Mouse (Mus musculus) hindbrain, embryonic 15.5 days (tissue): Measurements from ENCODE around the gene Gpr37l1. TPM values are rescaled to one million over a fixed set of nuclear protein-coding genes. Genes with fewer than 3 reads are reported as not detected.

Experiments
- ATAC-seq: fragments of 200-750 bp; cut with Nextera tagmentation; 2 replicates; pipeline ENCODE4 v1.8.0; 2017; ENCODE audit warnings: low read depth, moderate number of reproducible peaks, moderate TSS enrichment; ENCODE audit not compliant: low FRiP score
- H3K27ac ChIP-seq: fragments of 300-500 bp; sonication (generic); replicated peaks from 2 replicates; pipeline ENCODE4 v1.5.1; 2015; ENCODE audit warnings: mild to moderate bottlenecking, inconsistent platforms
- H3K27me3 ChIP-seq: fragments of 300-500 bp; sonication (generic); 2 replicates; pipeline ENCODE4 v1.6.1; 2015; ENCODE audit warnings: control low read depth, inconsistent platforms
- H3K36me3 ChIP-seq: fragments of 300-500 bp; sonication (generic); 2 replicates; pipeline ENCODE4 v1.6.1; 2015; ENCODE audit warnings: control low read depth, inconsistent platforms
- H3K4me1 ChIP-seq: fragments of 300-500 bp; sonication (generic); replicated peaks from 2 replicates; pipeline ENCODE4 v1.6.1; 2015; ENCODE audit warnings: control low read depth, inconsistent platforms
- H3K4me2 ChIP-seq: fragments of 300-500 bp; sonication (generic); 2 replicates; pipeline ENCODE4 v1.6.1; 2015; ENCODE audit warnings: moderate library complexity, mild to moderate bottlenecking, inconsistent platforms
- H3K4me3 ChIP-seq: fragments of 300-500 bp; sonication (generic); 2 replicates; pipeline ENCODE4 v1.5.1; 2015; ENCODE audit warnings: mild to moderate bottlenecking, inconsistent platforms
- H3K9ac ChIP-seq: fragments of 300-500 bp; sonication (generic); 2 replicates; pipeline ENCODE4 v1.6.1; 2015; ENCODE audit warnings: inconsistent platforms
- H3K9me3 ChIP-seq: fragments of 300-500 bp; sonication (generic); 2 replicates; pipeline ENCODE4 v1.6.1; 2016; ENCODE audit warnings: control low read depth, inconsistent platforms
- WGBS: fragments of 180-500 bp; shearing (Covaris S2); methylation state at CpG from one replicate; pipeline ENCODE4 v1.1.7; 2015; 5-methylcytosine and 5-hydroxymethylcytosine counted together
- polyA plus RNA-seq: library from polyadenylated mRNA; unstranded; fragments of >200 nt; fragmentation: Nextera tagmentation; extraction: Ambion mirVana; gene quantifications from 2 replicates; pipeline ENCODE4 v1.2.1, GENCODE M21; 2015

Gene Gpr37l1
- polyA plus RNA-seq, 1 experiment from 2014 or later, result 2.5 TPM

DNA sequence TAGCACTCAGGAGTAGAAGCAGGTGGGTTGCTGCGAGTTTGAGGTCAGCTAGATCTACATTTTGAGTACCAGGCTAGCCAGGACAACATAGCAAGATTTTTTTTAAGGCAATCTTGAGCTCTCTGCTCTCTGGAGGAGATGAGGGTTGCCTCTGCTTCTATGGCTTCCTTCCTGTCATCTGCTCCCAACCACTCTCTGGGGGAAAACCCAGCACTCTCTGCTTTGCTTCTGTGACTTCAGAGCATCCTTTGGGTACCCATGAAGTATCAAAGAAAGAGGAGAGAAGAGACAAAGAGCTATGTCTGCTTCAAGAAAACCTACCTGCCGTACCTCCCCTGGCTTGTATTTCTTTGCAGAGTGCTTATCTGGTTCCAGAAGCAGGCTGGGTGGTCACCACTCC is 23.5 kb downstream of the Gpr37l1 start:
- WGBS, result 93% methylated on average over 2 of the region's 2 CpGs

DNA sequence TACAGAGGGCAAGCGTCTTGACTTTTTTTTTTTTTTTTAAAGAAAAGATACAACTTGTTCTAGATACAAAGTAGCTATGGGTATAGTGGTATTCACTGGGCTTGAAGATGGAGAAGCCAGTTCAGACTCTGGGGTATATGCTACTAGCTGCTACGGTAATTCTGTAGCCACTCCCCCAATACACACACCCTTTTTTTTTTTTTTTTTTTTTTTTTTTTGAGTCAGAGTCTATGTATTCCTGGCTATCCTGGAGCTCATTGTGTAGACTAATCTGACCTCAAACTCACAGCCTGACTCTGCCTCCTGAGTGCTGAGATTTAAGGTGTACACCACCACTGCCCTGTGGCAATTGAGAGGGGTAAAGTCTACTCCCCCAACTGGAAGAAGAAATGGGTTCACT is 25.0 kb downstream of the Gpr37l1 start:
- H3K9ac ChIP-seq, result no peak overlapping the region
- ATAC-seq, result no peak
- no peak overlapping the region for H3K4me2 ChIP-seq
- no peak overlapping the region for H3K4me3 ChIP-seq
- H3K27ac ChIP-seq, result no peak overlapping the region
- WGBS, result 83% methylated on average over 2 of the region's 2 CpGs
- peaks cover 10% of the 10 kb centered on the region for H3K4me1 ChIP-seq
- no peaks in the 10 kb centered on the region for H3K9me3 ChIP-seq
- no peaks in the 10 kb centered on the region for H3K27me3 ChIP-seq
- H3K36me3 ChIP-seq, result no peaks in the 10 kb centered on the region

More for the DNA sequence above, 23.5 kb downstream of the Gpr37l1 start:
- H3K9me3 ChIP-seq, result no peaks in the 10 kb centered on the region
- no peak overlapping the region for H3K9ac ChIP-seq
- no peak overlapping the region for H3K4me3 ChIP-seq
- ATAC-seq, result no peak
- no peak overlapping the region for H3K27ac ChIP-seq
- H3K4me1 ChIP-seq, result peaks cover 21% of the 10 kb centered on the region
- H3K36me3 ChIP-seq, result no peaks in the 10 kb centered on the region
- no peaks in the 10 kb centered on the region for H3K27me3 ChIP-seq
- no peak overlapping the region for H3K4me2 ChIP-seq

DNA sequence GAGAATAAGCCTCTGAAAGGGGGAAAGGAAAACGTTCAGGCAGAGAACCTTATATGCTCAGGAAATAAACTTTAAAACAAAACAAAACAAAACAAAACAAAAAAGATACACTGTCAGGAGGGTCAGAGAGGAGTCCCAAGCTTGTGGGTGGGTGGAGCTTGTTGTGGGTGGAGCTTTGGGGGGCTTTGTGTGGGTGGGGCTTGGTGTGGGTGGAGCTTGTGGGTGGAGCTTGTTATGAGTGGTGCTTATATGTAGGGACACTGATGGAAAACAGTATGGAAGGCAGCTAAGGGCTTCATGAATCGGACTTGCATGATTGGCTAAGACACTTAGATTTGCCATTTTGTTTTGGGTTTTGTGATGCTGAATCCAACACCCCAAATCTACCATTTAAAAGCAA is 27.6 kb downstream of the Gpr37l1 start:
- WGBS, result 75% methylated on average over 2 of the region's 2 CpGs
- H3K27me3 ChIP-seq, result no peaks in the 10 kb centered on the region
- no peak for ATAC-seq

DNA sequence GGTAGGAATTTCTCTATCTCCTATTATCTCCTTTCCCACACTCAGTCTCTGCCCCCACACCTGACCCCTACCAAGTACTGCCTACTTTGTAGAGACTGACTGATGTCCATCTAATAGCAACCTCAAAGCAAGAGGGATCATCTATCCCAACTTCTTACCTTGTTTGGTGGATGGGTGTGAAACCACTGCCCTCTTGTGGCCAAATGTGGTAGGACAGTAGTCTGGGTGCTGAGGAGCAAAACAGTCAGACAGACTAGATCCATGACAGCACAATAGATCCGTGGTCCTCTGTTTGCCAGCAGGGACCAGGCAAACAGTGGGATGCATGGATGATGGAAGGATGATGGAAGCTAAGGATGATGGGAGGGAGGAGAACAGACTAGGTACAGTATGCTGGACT is 31.0 kb downstream of the Gpr37l1 start:
- Histone ChIP-seq H3K9me3 (no peaks in the 10 kb centered on the region), H3K27ac (no peak overlapping the region), H3K4me1 (no peaks in the 10 kb centered on the region), H3K4me3 (no peak overlapping the region), H3K27me3 (no peaks in the 10 kb centered on the region), H3K4me2 (no peak overlapping the region), H3K9ac (no peak overlapping the region), H3K36me3 (no peaks in the 10 kb centered on the region)
- 0% methylated on average over 1 of the region's 1 CpGs for WGBS
- ATAC-seq, result peak; percentile 66; the same call in 1 of the 2 replicates

More for the DNA sequence above, 27.6 kb downstream of the Gpr37l1 start:
- Histone ChIP-seq H3K27ac (no peak overlapping the region), H3K4me1 (no peaks in the 10 kb centered on the region), H3K4me3 (no peak overlapping the region), H3K36me3 (no peaks in the 10 kb centered on the region), H3K4me2 (no peak overlapping the region), H3K9me3 (no peaks in the 10 kb centered on the region), H3K9ac (no peak overlapping the region)

DNA sequence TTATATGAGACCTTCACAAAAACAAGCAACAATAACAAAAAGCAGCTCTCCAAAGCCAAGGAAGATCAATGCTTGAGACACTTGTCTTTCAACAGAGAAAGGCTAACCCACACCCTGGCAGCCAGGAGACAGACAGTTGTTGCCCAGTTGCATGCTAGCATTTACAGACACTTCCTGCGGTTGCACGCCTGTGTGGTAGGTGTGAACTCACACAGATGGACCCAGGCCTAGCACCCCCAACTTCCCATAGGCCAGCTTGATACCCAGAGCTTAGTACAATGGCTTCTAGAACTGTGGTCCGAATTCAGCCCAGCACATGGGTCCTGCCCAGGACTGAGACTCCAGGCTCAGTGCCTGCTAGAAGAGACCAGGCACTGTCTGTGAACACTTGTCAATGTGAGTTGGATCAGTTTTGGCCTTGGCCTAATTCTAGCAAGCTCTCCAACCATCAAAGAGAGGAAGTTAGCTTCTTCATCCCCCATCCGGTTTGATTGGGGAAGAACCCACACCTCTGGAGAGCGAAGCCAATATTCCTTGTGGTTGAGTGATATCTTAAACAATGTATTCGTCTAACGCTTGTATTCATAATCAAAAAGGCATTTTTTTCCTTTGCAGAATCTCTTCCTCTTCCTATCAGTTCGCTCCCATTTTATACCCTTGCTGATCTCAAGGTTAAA is 32.2 kb downstream of the Gpr37l1 start:
- Histone ChIP-seq H3K27ac (no peak overlapping the region), H3K4me1 (no peaks in the 10 kb centered on the region), H3K4me2 (no peak overlapping the region), H3K36me3 (no peaks in the 10 kb centered on the region), H3K4me3 (no peak overlapping the region), H3K27me3 (no peaks in the 10 kb centered on the region), H3K9me3 (no peaks in the 10 kb centered on the region), H3K9ac (no peak overlapping the region)
- no peak for ATAC-seq
- 93% methylated on average over 8 of the region's 8 CpGs for WGBS

DNA sequence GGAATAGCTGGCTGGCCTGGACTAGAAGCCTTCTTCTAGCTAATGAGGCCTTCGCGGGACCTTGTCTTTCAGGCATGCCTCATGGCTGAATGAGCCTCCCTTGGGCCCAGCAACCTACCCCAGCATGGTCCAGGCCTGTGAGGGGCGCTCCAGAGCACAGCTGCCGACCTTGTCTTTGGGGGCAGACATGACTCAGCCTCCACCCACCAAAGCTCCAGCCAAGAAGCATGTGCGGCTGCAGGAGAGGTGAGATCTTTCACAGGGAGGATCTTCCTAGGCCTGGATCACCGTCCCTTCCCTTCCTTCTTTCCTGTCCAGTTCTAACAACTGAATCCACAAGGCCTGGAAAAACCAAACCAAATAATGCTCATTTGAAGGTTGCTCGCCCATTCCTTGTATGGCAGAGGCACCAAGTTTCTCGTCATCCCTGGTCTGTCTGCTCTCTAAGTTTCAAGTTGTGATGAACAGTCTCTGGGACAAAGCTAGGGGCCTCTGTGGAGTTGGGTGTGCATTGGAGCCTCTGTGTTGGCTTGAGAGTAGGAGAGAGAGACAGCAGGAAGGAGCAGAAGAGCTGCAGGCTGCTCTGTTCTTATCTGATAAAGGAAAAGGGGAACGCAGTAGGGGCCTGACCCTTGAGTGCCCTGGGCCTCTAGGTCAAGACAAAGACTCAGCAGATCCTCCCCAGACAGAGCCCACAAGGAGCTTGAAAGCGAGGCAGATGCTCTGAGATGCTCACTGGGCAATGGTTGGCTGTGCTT is 33.6 kb downstream of the Gpr37l1 start:
- H3K9me3 ChIP-seq, result no peaks in the 10 kb centered on the region

DNA sequence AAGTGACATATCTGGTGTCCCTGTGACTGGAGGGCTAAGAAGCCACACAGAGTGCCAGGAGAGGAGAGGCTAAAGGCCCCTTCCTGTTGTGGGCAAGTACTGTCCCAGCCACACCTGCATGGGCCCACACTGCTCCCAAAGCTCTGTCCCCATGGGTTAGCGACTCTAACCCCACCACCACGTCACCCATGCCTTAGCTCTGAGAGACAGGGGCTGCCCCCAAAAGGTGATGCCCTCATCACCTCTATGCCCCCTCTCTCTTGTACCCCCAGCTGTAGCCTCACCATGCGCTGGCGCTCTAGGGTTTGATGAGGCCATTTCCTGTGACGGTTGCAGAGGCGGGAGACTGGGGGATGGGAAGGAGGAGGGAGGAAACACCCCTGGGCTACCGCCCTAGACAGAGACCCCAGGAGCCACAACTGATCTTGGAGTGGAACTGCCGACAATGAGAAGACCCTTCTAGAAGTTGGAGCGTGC is 34.5 kb downstream of the Gpr37l1 start:
- no peak overlapping the region for H3K9ac ChIP-seq
- H3K9me3 ChIP-seq, result no peaks in the 10 kb centered on the region
- WGBS, result 88% methylated on average over 9 of the region's 9 CpGs
- no peaks in the 10 kb centered on the region for H3K4me1 ChIP-seq
- ATAC-seq, result no peak
- H3K4me3 ChIP-seq, result no peak overlapping the region
- H3K27me3 ChIP-seq, result no peaks in the 10 kb centered on the region
- no peaks in the 10 kb centered on the region for H3K36me3 ChIP-seq
- H3K27ac ChIP-seq, result no peak overlapping the region
- H3K4me2 ChIP-seq, result no peak overlapping the region

More for the DNA sequence above, 33.6 kb downstream of the Gpr37l1 start:
- Histone ChIP-seq H3K4me2 (no peak overlapping the region), H3K9ac (no peak overlapping the region), H3K4me1 (no peaks in the 10 kb centered on the region), H3K27ac (no peak overlapping the region), H3K36me3 (no peaks in the 10 kb centered on the region), H3K27me3 (no peaks in the 10 kb centered on the region), H3K4me3 (no peak overlapping the region)
- no peak for ATAC-seq
- 87% methylated on average over 10 of the region's 10 CpGs for WGBS

DNA sequence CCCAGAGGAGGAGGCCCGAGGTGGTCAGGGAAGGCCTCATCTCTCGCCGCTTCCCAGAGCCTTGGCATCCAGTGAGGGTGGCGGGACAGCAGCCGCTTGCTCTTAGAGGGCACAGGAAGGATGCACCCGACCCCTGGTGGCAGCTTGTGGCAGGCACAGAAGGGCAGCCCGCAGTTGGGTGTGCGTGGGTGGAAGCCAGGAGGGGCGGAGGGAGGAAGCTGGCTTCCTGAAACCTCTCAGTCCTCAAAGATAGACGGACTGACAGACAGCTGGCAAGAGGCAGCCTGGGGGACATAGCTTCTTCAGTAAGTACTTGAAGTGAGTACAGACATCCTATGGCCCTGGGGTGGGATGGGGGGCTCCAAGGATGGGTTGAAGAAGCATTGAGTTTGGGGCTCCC is 35.0 kb downstream of the Gpr37l1 start, which contains the start of gene Ptpn7:
Ptpn7 (plus strand) TSS at position 228 of the 400 bp plus-strand sequence.
- Histone ChIP-seq H3K4me2 (no peak within 1 kb of the TSS), H3K4me3 (no peak within 1 kb of the TSS), H3K36me3 (no peaks in the 10 kb centered on the region), H3K27me3 (no peaks in the 10 kb centered on the region), H3K9ac (no peak within 1 kb of the TSS), H3K9me3 (no peaks in the 10 kb centered on the region), H3K27ac (no peak within 1 kb of the TSS), H3K4me1 (no peaks in the 10 kb centered on the region)
- no peak for ATAC-seq
- WGBS, result 38% methylated on average over 10 of the region's 10 CpGs

DNA sequence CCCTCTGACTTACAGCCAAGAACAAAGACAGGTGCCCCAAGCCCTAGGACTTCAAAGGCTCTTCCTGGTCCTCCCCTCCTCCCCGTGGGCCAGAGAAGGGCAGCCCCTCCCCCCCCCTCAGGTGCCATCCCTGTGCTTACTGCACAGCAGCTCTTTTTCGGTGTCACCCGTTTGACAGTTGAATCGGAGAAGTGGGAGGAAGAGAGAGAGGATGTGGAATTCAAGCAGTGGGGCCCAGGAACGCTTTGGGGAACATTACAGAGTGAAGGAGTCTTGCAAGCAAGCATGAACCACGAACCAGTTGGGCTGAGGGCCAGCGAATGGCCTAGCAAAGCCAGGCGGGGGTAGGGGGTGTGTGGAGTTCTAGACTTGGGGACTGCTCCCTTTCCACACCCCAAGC is 35.9 kb downstream of the Gpr37l1 start:
- Histone ChIP-seq H3K4me1 (no peaks in the 10 kb centered on the region), H3K36me3 (no peaks in the 10 kb centered on the region), H3K9ac (no peak overlapping the region), H3K9me3 (no peaks in the 10 kb centered on the region), H3K27ac (no peak overlapping the region), H3K27me3 (no peaks in the 10 kb centered on the region), H3K4me2 (no peak overlapping the region), H3K4me3 (no peak overlapping the region)
- 58% methylated on average over 8 of the region's 8 CpGs for WGBS
- ATAC-seq, result no peak

DNA sequence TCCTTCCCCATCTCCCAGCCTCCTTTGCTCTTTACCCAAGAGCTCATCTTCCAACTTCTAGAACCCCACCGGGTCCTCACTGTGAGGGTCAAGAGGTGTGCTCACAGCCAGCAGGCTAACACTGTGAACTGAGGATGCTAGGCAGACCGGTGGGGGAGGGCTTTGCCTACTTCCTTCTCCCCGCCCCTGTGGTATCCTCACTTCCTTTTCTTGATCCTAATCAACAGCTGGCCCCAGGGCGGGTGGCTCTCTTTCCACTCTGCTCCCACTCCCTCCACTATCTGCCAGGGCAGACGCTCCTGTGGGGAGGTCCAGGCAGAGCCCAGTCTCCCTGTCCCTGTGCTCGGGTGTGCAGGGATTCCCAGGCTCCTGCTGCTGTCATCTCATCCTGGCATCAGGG is 36.4 kb downstream of the Gpr37l1 start:
- Histone ChIP-seq H3K9me3 (no peaks in the 10 kb centered on the region), H3K36me3 (no peaks in the 10 kb centered on the region), H3K4me2 (no peak overlapping the region), H3K4me3 (no peak overlapping the region), H3K4me1 (peaks cover 5% of the 10 kb centered on the region; the same call in 1 of the 2 replicates), H3K9ac (no peak overlapping the region), H3K27ac (no peak overlapping the region), H3K27me3 (no peaks in the 10 kb centered on the region)
- no peak for ATAC-seq
- 47% methylated on average over 6 of the region's 6 CpGs for WGBS

DNA sequence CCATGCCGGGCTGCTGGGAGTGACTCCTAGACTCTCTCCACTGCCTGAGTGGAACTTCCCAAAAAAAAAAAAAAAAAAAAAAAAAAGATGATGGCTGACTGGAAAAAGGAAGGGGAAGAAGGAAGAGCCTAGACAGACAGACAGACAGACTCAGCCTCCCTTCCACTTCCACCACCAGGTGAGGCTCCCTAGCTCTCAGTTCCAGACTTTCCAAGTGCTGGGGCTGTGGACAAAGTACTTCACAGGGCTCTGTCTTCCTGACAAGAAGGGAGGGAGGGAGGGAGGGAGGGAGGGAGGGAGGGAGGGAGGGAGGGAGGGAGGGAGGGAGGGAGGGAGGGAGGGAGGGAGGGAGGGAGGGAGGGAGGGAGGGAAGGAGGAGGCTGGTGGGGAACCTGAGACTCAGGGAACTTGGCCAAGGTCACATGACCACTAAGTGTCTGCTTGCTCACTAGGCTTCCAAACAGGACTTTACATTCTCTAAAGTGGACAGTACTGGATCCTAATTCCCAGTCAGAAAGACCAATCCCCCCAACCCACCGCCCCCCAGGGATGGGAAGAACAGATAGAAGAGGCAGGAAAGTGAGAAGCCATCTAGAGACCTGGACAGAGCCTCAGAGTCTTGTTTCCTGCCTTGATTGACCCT is 37.0 kb downstream of the Gpr37l1 start:
- WGBS, result 93% methylated on average over 2 of the region's 2 CpGs
- Histone ChIP-seq H3K4me1 (peaks cover 10% of the 10 kb centered on the region; the same call in 1 of the 2 replicates), H3K36me3 (no peaks in the 10 kb centered on the region), H3K4me2 (no peak overlapping the region), H3K4me3 (no peak overlapping the region), H3K27ac (no peak overlapping the region), H3K9me3 (no peaks in the 10 kb centered on the region), H3K27me3 (no peaks in the 10 kb centered on the region), H3K9ac (no peak overlapping the region)
- ATAC-seq, result no peak
